Mouse (Mus musculus): ENCODE measurements around the gene Ttc34. TPM values are rescaled to one million over a fixed set of nuclear protein-coding genes. Genes with fewer than 3 reads are reported as not detected.

The Ttc34 gene
- 1.7 and 2.1 TPM in 2 replicates for polyA plus RNA-seq (2015; fragmentation: Nextera tagmentation; extraction: Ambion mirVana)

GRCm38 (mm10) chr4:154837170-154837569 lies at the start of gene Ttc34:
Gene Ttc34, plus strand, starts transcription at chr4:154837459.
- H3K9me3 ChIP-seq (ENCODE audit: control insufficient read depth, low read length), result no peaks in the 10 kb centered on the region
- H3K36me3 ChIP-seq (ENCODE audit: control insufficient read depth, insufficient read depth), result no peaks in the 10 kb centered on the region
- H3K27me3 ChIP-seq (replicated peaks; ENCODE audit: control insufficient read depth, insufficient read depth, low read length), result peaks cover 20% of the 10 kb centered on the region
- H3K9ac ChIP-seq (replicated peaks; ENCODE audit: low read depth, low read length), result no peak within 1 kb of the TSS
- H3K27ac ChIP-seq (ENCODE audit: low read length), result no peak within 1 kb of the TSS
- peaks cover 4% of the 10 kb centered on the region for H3K4me1 ChIP-seq (replicated peaks; ENCODE audit: control insufficient read depth, insufficient read depth, low read length)
- H3K4me3 ChIP-seq (replicated peaks; ENCODE audit: low read length), result no peak within 1 kb of the TSS
- no peak for ATAC-seq
- WGBS, result 40% methylated on average over 2 of the region's 2 CpGs
- no peak within 1 kb of the TSS for H3K4me2 ChIP-seq (ENCODE audit: low read length)

DNA sequence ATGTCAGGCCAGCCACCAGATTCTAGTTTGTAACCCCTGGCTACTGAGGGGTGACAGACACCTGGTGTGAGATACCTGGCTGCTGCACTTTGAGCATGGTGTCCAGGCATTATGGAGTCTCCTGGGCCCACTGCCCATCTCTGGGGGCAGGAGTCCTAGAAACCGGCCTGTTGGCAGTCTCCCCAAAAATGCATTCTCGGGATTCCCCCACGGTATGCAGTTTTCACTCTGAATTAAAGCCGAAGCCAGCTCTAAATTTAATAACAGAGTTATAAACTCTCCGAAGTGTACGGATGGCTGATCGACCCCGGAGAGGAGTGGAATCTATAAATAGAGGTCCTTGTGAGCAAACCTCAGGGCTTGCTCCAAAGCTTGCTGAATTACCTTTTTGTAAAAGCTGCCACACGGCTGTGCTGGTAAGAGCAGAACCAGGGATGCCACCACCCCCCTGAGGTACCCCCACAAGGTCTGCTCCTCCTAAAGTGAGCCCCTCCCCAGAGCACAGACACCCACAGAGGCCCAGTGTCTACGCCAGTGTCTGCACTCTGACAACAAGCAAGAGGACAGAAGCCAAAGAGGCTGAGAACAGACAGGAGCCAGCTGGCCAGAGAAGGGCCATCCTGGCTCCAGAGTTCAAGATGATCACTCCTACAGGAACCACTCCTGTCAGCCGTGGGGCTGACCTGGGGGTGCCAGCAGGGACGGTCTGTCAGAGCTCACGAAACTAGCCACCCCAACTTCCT lies 49.1 kb upstream of the Ttc34 start:
- H3K4me3 ChIP-seq (replicated peaks; ENCODE audit: low read length), result no peak overlapping the region
- H3K9me3 ChIP-seq (ENCODE audit: control insufficient read depth, low read length), result no peaks in the 10 kb centered on the region
- ATAC-seq, result no peak
- no peaks in the 10 kb centered on the region for H3K4me1 ChIP-seq (replicated peaks; ENCODE audit: control insufficient read depth, insufficient read depth, low read length)
- no peaks in the 10 kb centered on the region for H3K36me3 ChIP-seq (ENCODE audit: control insufficient read depth, insufficient read depth)
- no peak overlapping the region for H3K9ac ChIP-seq (replicated peaks; ENCODE audit: low read depth, low read length)
- H3K27me3 ChIP-seq (replicated peaks; ENCODE audit: control insufficient read depth, insufficient read depth, low read length), result no peaks in the 10 kb centered on the region
- H3K4me2 ChIP-seq (ENCODE audit: low read length), result no peak overlapping the region
- 72% methylated on average over 13 of the region's 13 CpGs for WGBS
- H3K27ac ChIP-seq (ENCODE audit: low read length), result no peak overlapping the region

DNA sequence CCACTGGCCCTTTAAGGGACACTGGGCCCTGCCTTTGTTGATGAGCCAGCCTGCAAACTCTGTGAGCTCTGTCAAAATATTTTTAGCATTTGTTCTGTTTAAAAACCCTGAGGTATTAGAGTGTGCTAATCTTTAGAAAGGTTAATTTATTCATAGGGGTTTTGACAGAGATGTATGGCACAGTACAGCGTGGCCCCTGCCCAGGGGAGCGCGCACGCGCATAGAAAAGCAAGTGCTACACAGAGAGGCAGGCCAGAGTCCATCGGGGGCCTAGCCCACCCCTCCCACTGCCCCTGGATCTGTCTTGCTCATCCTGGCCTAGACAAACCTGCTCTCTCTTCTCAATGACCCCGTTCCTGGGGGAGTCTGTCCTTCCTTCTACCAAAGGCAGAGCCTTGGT lies 45.4 kb upstream of the Ttc34 start:
- no peaks in the 10 kb centered on the region for H3K36me3 ChIP-seq (ENCODE audit: control insufficient read depth, insufficient read depth)
- no peak overlapping the region for H3K9ac ChIP-seq (replicated peaks; ENCODE audit: low read depth, low read length)
- no peak overlapping the region for H3K27ac ChIP-seq (ENCODE audit: low read length)
- no peaks in the 10 kb centered on the region for H3K27me3 ChIP-seq (replicated peaks; ENCODE audit: control insufficient read depth, insufficient read depth, low read length)
- H3K4me3 ChIP-seq (replicated peaks; ENCODE audit: low read length), result no peak overlapping the region
- H3K4me1 ChIP-seq (replicated peaks; ENCODE audit: control insufficient read depth, insufficient read depth, low read length), result no peaks in the 10 kb centered on the region
- no peak for ATAC-seq
- WGBS, result 62% methylated on average over 7 of the region's 7 CpGs
- no peaks in the 10 kb centered on the region for H3K9me3 ChIP-seq (ENCODE audit: control insufficient read depth, low read length)
- no peak overlapping the region for H3K4me2 ChIP-seq (ENCODE audit: low read length)

DNA sequence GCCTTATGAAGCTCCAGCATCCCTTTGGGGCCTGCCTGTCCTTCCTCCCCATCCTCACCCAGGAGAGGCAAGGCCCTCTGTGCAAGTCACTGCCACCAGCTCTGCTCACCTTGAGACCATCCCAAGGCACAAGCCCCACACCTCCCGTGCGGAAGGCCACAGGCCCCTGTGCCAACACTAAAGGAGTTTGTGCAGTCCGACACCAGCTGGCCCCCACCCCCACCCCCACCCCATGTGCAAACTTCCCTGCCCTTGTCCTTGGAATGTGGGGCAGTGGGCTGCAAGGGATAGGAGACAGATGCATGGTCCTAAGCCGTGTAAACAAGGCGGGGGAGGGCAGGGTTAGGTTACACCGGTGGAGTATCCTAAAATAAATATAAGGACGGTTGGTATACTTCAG lies 43.8 kb upstream of the Ttc34 start:
- Histone ChIP-seq H3K9me3 (ENCODE audit: control insufficient read depth, low read length) (no peaks in the 10 kb centered on the region), H3K9ac (replicated peaks; ENCODE audit: low read depth, low read length) (no peak overlapping the region), H3K27me3 (replicated peaks; ENCODE audit: control insufficient read depth, insufficient read depth, low read length) (no peaks in the 10 kb centered on the region), H3K4me2 (ENCODE audit: low read length) (no peak overlapping the region), H3K27ac (ENCODE audit: low read length) (no peak overlapping the region), H3K36me3 (ENCODE audit: control insufficient read depth, insufficient read depth) (no peaks in the 10 kb centered on the region), H3K4me1 (replicated peaks; ENCODE audit: control insufficient read depth, insufficient read depth, low read length) (no peaks in the 10 kb centered on the region), H3K4me3 (replicated peaks; ENCODE audit: low read length) (no peak overlapping the region)
- ATAC-seq, result no peak
- WGBS, result 86% methylated on average over 7 of the region's 7 CpGs

DNA sequence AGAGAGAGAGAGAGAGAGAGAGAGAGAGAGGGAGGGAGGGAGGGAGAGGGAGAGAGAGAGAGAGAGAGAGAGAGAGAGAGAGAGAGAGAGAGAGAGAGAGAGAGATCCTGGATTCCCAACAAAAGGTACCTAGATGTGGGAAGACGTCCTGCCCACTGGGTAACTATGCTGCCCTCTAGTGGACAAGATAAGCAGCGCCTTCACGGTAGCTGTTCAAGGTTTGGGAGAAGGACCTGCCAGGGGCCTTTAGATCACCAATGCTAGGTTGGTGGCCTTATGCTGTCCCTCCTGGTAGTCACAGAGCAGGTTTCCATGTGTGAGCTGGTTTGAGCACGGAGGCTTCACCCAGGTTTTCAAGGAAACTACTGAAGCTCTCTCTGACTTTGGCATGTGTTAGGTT lies 39.4 kb upstream of the Ttc34 start:
- H3K4me2 ChIP-seq (ENCODE audit: low read length), result no peak overlapping the region
- peaks cover 3% of the 10 kb centered on the region for H3K27me3 ChIP-seq (replicated peaks; ENCODE audit: control insufficient read depth, insufficient read depth, low read length)
- no peak for ATAC-seq
- no peak overlapping the region for H3K4me3 ChIP-seq (replicated peaks; ENCODE audit: low read length)
- no peak overlapping the region for H3K27ac ChIP-seq (ENCODE audit: low read length)
- no peak overlapping the region for H3K9ac ChIP-seq (replicated peaks; ENCODE audit: low read depth, low read length)
- no peaks in the 10 kb centered on the region for H3K9me3 ChIP-seq (ENCODE audit: control insufficient read depth, low read length)
- H3K4me1 ChIP-seq (replicated peaks; ENCODE audit: control insufficient read depth, insufficient read depth, low read length), result peaks cover 8% of the 10 kb centered on the region; the same call in 1 of the 2 replicates
- no peaks in the 10 kb centered on the region for H3K36me3 ChIP-seq (ENCODE audit: control insufficient read depth, insufficient read depth)
- WGBS, result 9% methylated on average over 4 of the region's 4 CpGs

DNA sequence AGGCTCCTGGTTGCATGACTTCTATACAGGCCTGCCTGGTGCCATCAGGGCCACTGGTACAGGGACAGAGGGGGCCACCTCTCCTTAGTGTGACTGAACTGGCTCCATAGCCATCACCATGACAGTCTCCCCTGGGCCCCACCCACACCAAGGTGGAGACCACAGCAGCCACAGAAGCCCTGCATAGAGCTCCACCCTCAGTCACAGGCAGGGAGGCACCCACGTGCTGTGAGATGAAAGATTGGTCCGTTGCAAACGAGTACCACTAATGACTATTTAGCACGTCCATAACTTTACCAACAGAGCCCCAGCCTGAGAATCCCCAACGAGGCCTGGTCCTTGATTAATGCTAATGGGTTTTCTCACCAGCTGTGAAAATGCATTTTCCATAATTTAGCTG lies 36.7 kb upstream of the Ttc34 start:
- no peak overlapping the region for H3K4me2 ChIP-seq (ENCODE audit: low read length)
- WGBS, result 18% methylated on average over 5 of the region's 5 CpGs
- H3K4me1 ChIP-seq (replicated peaks; ENCODE audit: control insufficient read depth, insufficient read depth, low read length), result peaks cover 8% of the 10 kb centered on the region; the same call in 1 of the 2 replicates
- H3K9ac ChIP-seq (replicated peaks; ENCODE audit: low read depth, low read length), result no peak overlapping the region
- H3K36me3 ChIP-seq (ENCODE audit: control insufficient read depth, insufficient read depth), result no peaks in the 10 kb centered on the region
- peaks cover 8% of the 10 kb centered on the region for H3K27me3 ChIP-seq (replicated peaks; ENCODE audit: control insufficient read depth, insufficient read depth, low read length)
- H3K4me3 ChIP-seq (replicated peaks; ENCODE audit: low read length), result no peak overlapping the region
- no peak for ATAC-seq
- H3K9me3 ChIP-seq (ENCODE audit: control insufficient read depth, low read length), result no peaks in the 10 kb centered on the region
- no peak overlapping the region for H3K27ac ChIP-seq (ENCODE audit: low read length)

GRCm38 (mm10) chr4:154802210-154802609 lies 35.0 kb upstream of the Ttc34 start:
- Histone ChIP-seq H3K9me3 (ENCODE audit: control insufficient read depth, low read length) (no peaks in the 10 kb centered on the region), H3K4me2 (ENCODE audit: low read length) (peak overlapping the region; percentile 9; the same call in 1 of the 2 replicates), H3K36me3 (ENCODE audit: control insufficient read depth, insufficient read depth) (no peaks in the 10 kb centered on the region), H3K9ac (replicated peaks; ENCODE audit: low read depth, low read length) (peak overlapping the region; percentile 23; the same call in 1 of the 2 replicates), H3K4me1 (replicated peaks; ENCODE audit: control insufficient read depth, insufficient read depth, low read length) (peaks cover 8% of the 10 kb centered on the region; the same call in 1 of the 2 replicates), H3K27ac (ENCODE audit: low read length) (no peak overlapping the region), H3K4me3 (replicated peaks; ENCODE audit: low read length) (no peak overlapping the region), H3K27me3 (replicated peaks; ENCODE audit: control insufficient read depth, insufficient read depth, low read length) (peaks cover 8% of the 10 kb centered on the region)
- 2% methylated on average over 26 of the region's 26 CpGs for WGBS
- no peak for ATAC-seq

DNA sequence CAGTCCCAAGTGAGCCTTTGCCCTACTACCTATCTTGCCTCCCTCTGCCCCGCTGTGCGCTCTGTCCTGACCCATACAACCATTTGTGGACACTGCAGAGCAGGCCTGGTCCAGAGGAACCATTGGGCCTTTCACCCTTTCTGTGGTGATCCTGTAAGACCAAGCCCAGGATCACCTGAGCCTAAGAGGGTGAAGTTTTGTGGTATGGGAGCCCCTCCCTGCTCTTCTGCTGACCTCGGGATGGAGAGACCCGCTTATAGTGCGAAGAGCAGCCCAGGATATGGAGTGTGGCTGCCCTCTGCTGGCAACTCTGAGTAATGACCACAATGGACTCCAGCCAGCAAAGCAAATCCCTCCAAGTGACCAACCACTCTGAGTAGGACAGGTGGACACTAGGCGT lies 11.6 kb upstream of the Ttc34 start:
- 31% methylated on average over 6 of the region's 6 CpGs for WGBS
- no peaks in the 10 kb centered on the region for H3K36me3 ChIP-seq (ENCODE audit: control insufficient read depth, insufficient read depth)
- ATAC-seq, result 0 out of 2 replicates have a peak, but pooled peaks have one; percentile 38
- peaks cover 14% of the 10 kb centered on the region for H3K27me3 ChIP-seq (replicated peaks; ENCODE audit: control insufficient read depth, insufficient read depth, low read length)
- H3K4me2 ChIP-seq (ENCODE audit: low read length), result no peak overlapping the region
- no peak overlapping the region for H3K9ac ChIP-seq (replicated peaks; ENCODE audit: low read depth, low read length)
- no peak overlapping the region for H3K27ac ChIP-seq (ENCODE audit: low read length)
- no peaks in the 10 kb centered on the region for H3K9me3 ChIP-seq (ENCODE audit: control insufficient read depth, low read length)
- no peak overlapping the region for H3K4me3 ChIP-seq (replicated peaks; ENCODE audit: low read length)
- H3K4me1 ChIP-seq (replicated peaks; ENCODE audit: control insufficient read depth, insufficient read depth, low read length), result 0 out of 2 replicates have a peak, but pooled peaks cover 3% of the 10 kb centered on the region

DNA sequence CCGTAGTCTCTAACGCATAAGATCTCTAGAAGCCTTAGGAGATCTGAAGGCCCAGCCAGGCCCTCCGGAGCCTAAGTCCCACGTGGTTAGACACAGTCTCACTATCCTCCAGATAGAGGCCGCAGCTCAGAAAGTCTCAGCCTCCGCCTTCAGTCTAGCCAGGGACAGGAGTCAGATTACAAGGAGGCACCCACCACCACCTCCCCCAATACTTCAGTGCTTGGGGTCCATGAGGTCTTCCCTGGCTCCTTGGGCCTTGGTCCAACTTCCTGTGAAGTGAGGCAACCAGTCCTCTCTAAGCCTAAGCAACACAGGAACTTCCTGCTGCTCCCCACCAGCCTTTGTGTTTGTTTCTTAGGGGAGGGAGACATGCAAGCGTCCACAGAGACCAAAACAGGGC lies 11.0 kb upstream of the Ttc34 start:
- H3K27me3 ChIP-seq (replicated peaks; ENCODE audit: control insufficient read depth, insufficient read depth, low read length), result peaks cover 18% of the 10 kb centered on the region
- H3K9me3 ChIP-seq (ENCODE audit: control insufficient read depth, low read length), result no peaks in the 10 kb centered on the region
- H3K27ac ChIP-seq (ENCODE audit: low read length), result no peak overlapping the region
- no peak overlapping the region for H3K9ac ChIP-seq (replicated peaks; ENCODE audit: low read depth, low read length)
- H3K4me3 ChIP-seq (replicated peaks; ENCODE audit: low read length), result no peak overlapping the region
- no peak overlapping the region for H3K4me2 ChIP-seq (ENCODE audit: low read length)
- 0 out of 2 replicates have a peak, but pooled peaks cover 3% of the 10 kb centered on the region for H3K4me1 ChIP-seq (replicated peaks; ENCODE audit: control insufficient read depth, insufficient read depth, low read length)
- ATAC-seq, result no peak
- H3K36me3 ChIP-seq (ENCODE audit: control insufficient read depth, insufficient read depth), result no peaks in the 10 kb centered on the region
- WGBS, result 50% methylated on average over 7 of the region's 7 CpGs

All from forebrain, embryonic 16.5 days (tissue).